Mouse (Mus musculus) lung, embryonic 14.5 days (tissue): ENCODE data around the gene Colca2. TPM values are rescaled to one million over a fixed set of nuclear protein-coding genes. Genes with fewer than 3 reads are reported as not detected.

Source experiments
- ATAC-seq: fragments of 200-750 bp; cut with Nextera tagmentation; 2 replicates; pipeline ENCODE4 v1.8.0; 2017; ENCODE audit warnings: mild to moderate bottlenecking, moderate TSS enrichment, moderate library complexity; ENCODE audit not compliant: insufficient read depth
- DNase-seq: peaks from one replicate; pipeline ENCODE4 v3.0.0-alpha.2; 2015
- H3K27ac ChIP-seq: fragments of 300-500 bp; sonication (generic); 2 replicates; pipeline ENCODE4 v1.5.1; 2014; ENCODE audit warnings: low read depth, mild to moderate bottlenecking, moderate library complexity
- H3K27me3 ChIP-seq: fragments of 300-500 bp; sonication (generic); 2 replicates; pipeline ENCODE4 v1.6.1; 2014; ENCODE audit warnings: low read length, control low read depth; ENCODE audit not compliant: insufficient read depth
- H3K36me3 ChIP-seq: fragments of 300-500 bp; sonication (generic); 2 replicates; pipeline ENCODE4 v1.6.1; 2014; ENCODE audit warnings: control low read depth; ENCODE audit not compliant: insufficient read depth
- H3K4me1 ChIP-seq: fragments of 300-500 bp; sonication (generic); 2 replicates; pipeline ENCODE4 v1.6.1; 2014; ENCODE audit warnings: antibody characterized with exemption, control low read depth; ENCODE audit not compliant: insufficient read depth
- H3K4me2 ChIP-seq: fragments of 300-500 bp; sonication (generic); 2 replicates; pipeline ENCODE4 v1.6.1; 2014; ENCODE audit warnings: mild to moderate bottlenecking
- H3K4me3 ChIP-seq: fragments of 300-500 bp; sonication (generic); 2 replicates; pipeline ENCODE4 v1.5.1; 2014; ENCODE audit warnings: low read depth, low read length
- H3K9ac ChIP-seq: fragments of 300-500 bp; sonication (generic); 2 replicates; pipeline ENCODE4 v1.6.1; 2014
- H3K9me3 ChIP-seq: fragments of 300-500 bp; sonication (generic); 2 replicates; pipeline ENCODE4 v1.6.1; 2016; ENCODE audit warnings: low read depth, low read length, control low read depth
- CTCF ChIP-seq: IDR thresholded peaks from 2 replicates; pipeline ENCODE4 v1.5.1; 2016; ENCODE audit warnings: antibody characterized with exemption, low read depth
- WGBS: fragments of 180-500 bp; shearing (Covaris S2); extraction: QIAGEN DNeasy Blood & Tissue Kit; methylation state at CpG from one replicate; pipeline ENCODE4 v1.1.7; 2014; 5-methylcytosine and 5-hydroxymethylcytosine counted together
- polyA plus RNA-seq: library from polyadenylated mRNA; unstranded; fragments of >200 nt; fragmentation: Nextera tagmentation; extraction: Ambion mirVana; gene quantifications from 2 replicates; pipeline ENCODE4 v1.2.1, GENCODE M21; 2014

The Colca2 gene
- polyA plus RNA-seq, 1 experiment from 2014 or later: 4.9 TPM

- Histone ChIP-seq H3K9ac (no peak overlapping the region), H3K4me2 (no peak overlapping the region), H3K27me3 (no peaks in the 10 kb centered on the region), H3K4me1 (no peaks in the 10 kb centered on the region), H3K36me3 (no peaks in the 10 kb centered on the region), H3K9me3 (no peaks in the 10 kb centered on the region), H3K27ac (no peak overlapping the region), H3K4me3 (no peak overlapping the region)
- DNase-seq: no peak
- ATAC-seq: no peak
- WGBS: 40% methylated on average over 4 of the region's 4 CpGs
- no peak for TF ChIP-seq CTCF
These were observed 47.5 kb downstream of the Colca2 start for GRCm38 (mm10) chr9:51230701-51231389.

GRCm38 (mm10) chr9:51225636-51226166, 52.7 kb downstream of the Colca2 start:
- TF ChIP-seq CTCF: no peak
- no peaks in the 10 kb centered on the region for H3K27me3 ChIP-seq
- H3K4me3 ChIP-seq: no peak overlapping the region
- H3K9ac ChIP-seq: no peak overlapping the region
- no peak overlapping the region for H3K4me2 ChIP-seq
- H3K27ac ChIP-seq: no peak overlapping the region
- no peaks in the 10 kb centered on the region for H3K36me3 ChIP-seq
- no peak for ATAC-seq
- WGBS: 84% methylated on average over 5 of the region's 5 CpGs
- no peaks in the 10 kb centered on the region for H3K9me3 ChIP-seq
- no peak for DNase-seq
- H3K4me1 ChIP-seq: no peaks in the 10 kb centered on the region

Other genes starting within 250 kb of the Colca2 start
- not detected in 2 replicates for gene Btg4, start 217.7 kb downstream of the Colca2 start, polyA plus RNA-seq
- 5.4 and 7.3 TPM in 2 replicates for gene Layn, start 201.5 kb downstream of the Colca2 start, polyA plus RNA-seq
- gene 4833427G06Rik, start 176.5 kb downstream of the Colca2 start, polyA plus RNA-seq: 0.58 TPM in 1 of 2 replicates, not detected in the other
- 0.03 TPM in 1 of 2 replicates, not detected in the other for gene Gm32742, start 113.1 kb downstream of the Colca2 start, polyA plus RNA-seq
- gene Pou2af1, start 64.9 kb downstream of the Colca2 start, polyA plus RNA-seq: not detected in 2 replicates
- gene 1810046K07Rik, start 50.3 kb upstream of the Colca2 start, polyA plus RNA-seq: not detected in 2 replicates